Mouse (Mus musculus): ENCODE results near the gene Vmn1r142.
"Not testable (repeated sequence)": the region's sequence is repeated elsewhere in the genome, so short reads cannot be mapped to it uniquely, and the experiment has no call there.

Vmn1r142 gene

DNA sequence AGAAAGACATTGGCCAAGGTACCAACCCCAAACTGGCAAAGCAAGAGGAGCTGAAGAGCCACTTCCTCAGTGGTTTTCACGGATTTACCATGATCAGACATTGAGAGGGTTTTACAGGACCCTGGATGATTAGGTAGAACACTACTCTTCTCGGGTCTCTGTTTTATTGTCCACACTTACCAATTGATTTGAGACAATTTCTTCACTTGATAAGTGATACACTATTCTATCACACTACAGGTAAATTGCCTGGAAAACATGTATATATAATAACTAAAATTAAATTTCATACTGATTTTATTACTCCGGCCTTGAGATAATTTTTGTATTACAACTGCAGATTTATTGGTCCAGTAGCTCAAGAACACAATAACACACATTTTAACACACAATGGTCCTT lies at the start of gene Vmn1r142:
TSS of gene Vmn1r142 (minus strand) at position 101 of the 400 bp plus-strand sequence.
- not testable (repeated sequence) for DNase-seq (ENCODE audit: low read depth)

DNA sequence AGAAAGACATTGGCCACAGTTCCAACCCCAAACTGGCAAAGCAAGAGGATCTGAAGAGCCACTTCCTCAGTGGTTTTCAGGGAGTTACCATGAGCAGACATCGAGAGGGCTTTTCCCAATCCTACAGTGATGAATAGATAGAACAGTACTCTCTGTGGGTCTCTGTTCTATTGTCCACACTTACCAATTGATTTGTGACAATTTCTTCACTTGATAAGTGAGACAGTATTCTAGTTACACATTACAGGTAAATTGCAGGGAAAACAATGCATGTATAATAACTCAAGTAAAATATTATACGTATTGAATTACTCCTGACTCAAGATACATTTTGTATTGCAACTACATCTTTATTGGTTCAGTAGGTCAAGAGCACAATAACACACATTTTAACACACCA lies 37.3 kb upstream of the Vmn1r142 start, which contains the start of gene Gm8653:
TSS of gene Gm8653 (minus strand) at position 101 of the 400 bp plus-strand sequence.
- not testable (repeated sequence) for DNase-seq (ENCODE audit: low read depth)

DNA sequence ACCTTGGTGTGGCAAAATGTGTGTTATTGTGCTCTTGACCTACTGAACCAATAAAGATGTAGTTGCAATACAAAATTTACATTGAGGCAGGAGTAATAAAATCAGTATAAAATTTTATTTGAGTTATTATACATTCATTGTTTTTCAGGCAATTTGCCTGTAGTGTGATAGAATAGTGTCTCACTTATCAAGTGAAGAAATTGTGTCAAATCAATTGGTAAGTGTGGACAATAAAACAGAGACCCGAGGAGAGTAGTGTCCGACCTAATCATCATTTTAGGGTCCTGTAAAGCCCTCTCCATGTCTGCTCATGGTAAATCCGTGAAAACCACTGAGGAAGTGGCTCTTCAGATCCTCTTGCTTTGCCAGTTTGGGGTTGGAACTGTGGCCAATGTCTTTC lies 25.2 kb upstream of the Vmn1r142 start, which contains the start of gene Vmn1r143:
TSS of gene Vmn1r143 (plus strand) at position 301 of the 400 bp plus-strand sequence.
- DNase-seq (ENCODE audit: low read depth): not testable (repeated sequence)

DNA sequence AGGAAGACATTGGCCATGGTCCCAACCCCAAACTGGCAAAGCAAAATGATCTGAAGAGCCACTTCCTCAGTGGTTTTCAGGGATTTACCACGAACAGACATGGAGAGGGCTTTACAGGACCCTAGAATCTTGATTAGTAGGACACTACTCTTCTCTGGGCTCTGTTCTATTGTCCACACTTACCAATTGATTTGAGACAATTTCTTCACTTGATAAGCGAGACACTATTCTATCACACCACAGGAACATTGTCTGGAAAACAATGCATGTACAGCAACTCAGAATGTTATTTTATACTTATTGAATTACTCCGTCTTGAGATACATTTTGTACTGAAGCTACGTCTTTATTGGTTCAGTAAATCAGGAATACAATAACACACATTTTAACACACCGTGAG lies 29.2 kb downstream of the Vmn1r142 start, which contains the start of gene Gm10666:
TSS of gene Gm10666 (minus strand) at position 101 of the 400 bp plus-strand sequence.
- DNase-seq (ENCODE audit: low read depth): not testable (repeated sequence)

GRCm38 (mm10) chr7:22118145-22118544 lies 45.7 kb downstream of the Vmn1r142 start, which contains the start of gene Gm16451:
Gene Gm16451, minus strand, starts transcription at chr7:22118245.
- DNase-seq (ENCODE audit: low read depth): not testable (repeated sequence)

Measured in naive thymus-derived CD4-positive, alpha-beta T cell, adult 2 months (primary cell).